Mouse (Mus musculus) hindbrain, embryonic 14.5 days (tissue): ENCODE measurements around the gene Krtap28-10. TPM values are rescaled to one million over a fixed set of nuclear protein-coding genes. Genes with fewer than 3 reads are reported as not detected.

Experiments used
- ATAC-seq: fragments of 200-750 bp; cut with Nextera tagmentation; 2 replicates; pipeline ENCODE4 v1.8.0; 2017; ENCODE audit warnings: moderate number of reproducible peaks, mild to moderate bottlenecking, moderate TSS enrichment, moderate library complexity; ENCODE audit not compliant: low FRiP score
- DNase-seq: peaks from one replicate; pipeline ENCODE4 v3.0.0-alpha.2; 2015; ENCODE audit warnings: low spot score
- H3K27ac ChIP-seq: fragments of 300-500 bp; sonication (generic); 2 replicates; pipeline ENCODE4 v1.5.1; 2014; ENCODE audit warnings: mild to moderate bottlenecking, moderate library complexity
- H3K27me3 ChIP-seq: fragments of 300-500 bp; sonication (generic); 2 replicates; pipeline ENCODE4 v1.6.1; 2014; ENCODE audit warnings: mild to moderate bottlenecking, low read length, mixed read lengths; ENCODE audit not compliant: control insufficient read depth, insufficient read depth
- H3K36me3 ChIP-seq: fragments of 300-500 bp; sonication (generic); replicated peaks from 2 replicates; pipeline ENCODE4 v1.6.1; 2014; ENCODE audit not compliant: control insufficient read depth, insufficient read depth
- H3K4me1 ChIP-seq: fragments of 300-500 bp; sonication (generic); replicated peaks from 2 replicates; pipeline ENCODE4 v1.6.1; 2014; ENCODE audit warnings: antibody characterized with exemption, low read length, mixed read lengths; ENCODE audit not compliant: control insufficient read depth, insufficient read depth
- H3K4me2 ChIP-seq: fragments of 300-500 bp; sonication (generic); replicated peaks from 2 replicates; pipeline ENCODE4 v1.6.1; 2014; ENCODE audit warnings: mild to moderate bottlenecking, moderate library complexity
- H3K4me3 ChIP-seq: fragments of 300-500 bp; sonication (generic); replicated peaks from 2 replicates; pipeline ENCODE4 v1.5.1; 2014; ENCODE audit warnings: mild to moderate bottlenecking, low read length
- H3K9ac ChIP-seq: fragments of 300-500 bp; sonication (generic); 2 replicates; pipeline ENCODE4 v1.6.1; 2014
- H3K9me3 ChIP-seq: fragments of 300-500 bp; sonication (generic); 2 replicates; pipeline ENCODE4 v1.6.1; 2016; ENCODE audit warnings: low read length; ENCODE audit not compliant: control insufficient read depth
- WGBS: fragments of 180-500 bp; shearing (Covaris S2); extraction: QIAGEN DNeasy Blood & Tissue Kit; methylation state at CpG from one replicate; pipeline ENCODE4 v1.1.7; 2014; 5-methylcytosine and 5-hydroxymethylcytosine counted together
- polyA plus RNA-seq: library from polyadenylated mRNA; unstranded; fragments of >200 nt; fragmentation: Nextera tagmentation; extraction: Ambion mirVana; gene quantifications from 2 replicates; pipeline ENCODE4 v1.2.1, GENCODE M21; 2014

Gene Krtap28-10
- polyA plus RNA-seq, 1 experiment from 2014 or later: not detected

DNA sequence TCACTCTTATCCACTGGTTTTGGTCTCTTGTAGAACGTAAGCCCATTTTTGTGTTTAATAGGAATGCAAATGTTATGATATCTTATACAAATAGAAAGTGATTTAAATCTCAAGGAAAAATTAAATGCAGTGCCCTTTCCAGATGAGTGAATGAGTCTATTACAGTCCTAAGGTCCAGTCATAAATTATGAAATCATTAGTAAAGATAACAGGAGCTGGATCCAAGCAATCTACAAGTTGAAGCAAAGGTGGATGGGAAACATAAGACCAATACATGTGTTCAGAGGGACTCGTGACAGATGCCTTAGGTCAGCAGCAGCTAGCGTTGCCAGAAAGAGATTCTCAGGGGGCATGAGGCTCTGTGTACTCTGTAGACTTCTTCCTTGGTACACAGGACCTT is 50.7 kb downstream of the Krtap28-10 start:
- no peaks in the 10 kb centered on the region for H3K4me1 ChIP-seq
- no peak overlapping the region for H3K27ac ChIP-seq
- H3K27me3 ChIP-seq: no peaks in the 10 kb centered on the region
- ATAC-seq (no peak), DNase-seq (no peak)
- WGBS: 77% methylated on average over 3 of the region's 3 CpGs
- no peak overlapping the region for H3K4me2 ChIP-seq
- H3K4me3 ChIP-seq: no peak overlapping the region
- no peak overlapping the region for H3K9ac ChIP-seq
- no peaks in the 10 kb centered on the region for H3K9me3 ChIP-seq
- no peaks in the 10 kb centered on the region for H3K36me3 ChIP-seq

Other genes with a start within 250 kb of the Krtap28-10 start
- gene Agfg1, start 203.0 kb downstream of the Krtap28-10 start, polyA plus RNA-seq: 42.9 and 46.4 TPM in 2 replicates
- gene A030005L19Rik, start 129.2 kb downstream of the Krtap28-10 start, polyA plus RNA-seq: not detected in 2 replicates
- not detected in 2 replicates for gene A030014E15Rik, start 117.6 kb downstream of the Krtap28-10 start, polyA plus RNA-seq
- gene Gm6217, start 111.1 kb downstream of the Krtap28-10 start, polyA plus RNA-seq: not detected in 2 replicates
- not detected in 2 replicates for gene A030003K21Rik, start 99.1 kb downstream of the Krtap28-10 start, polyA plus RNA-seq
- not detected in 2 replicates for gene Gm7544, start 86.5 kb downstream of the Krtap28-10 start, polyA plus RNA-seq
- not detected in 2 replicates for gene Gm47955, start 82.2 kb downstream of the Krtap28-10 start, polyA plus RNA-seq
- not detected in 2 replicates for gene Gm47959, start 41.9 kb downstream of the Krtap28-10 start, polyA plus RNA-seq
- gene Slc19a3, start 4.0 kb downstream of the Krtap28-10 start, polyA plus RNA-seq: 0.98 and 1.5 TPM in 2 replicates
- gene Gm47969, start 2.5 kb upstream of the Krtap28-10 start, polyA plus RNA-seq: not detected in 2 replicates
- not detected in 2 replicates for gene A030005K14Rik, start 16.9 kb upstream of the Krtap28-10 start, polyA plus RNA-seq
- not detected in 2 replicates for gene Krtap28-13, start 18.4 kb upstream of the Krtap28-10 start, polyA plus RNA-seq
- gene Ccl20, start 74.3 kb upstream of the Krtap28-10 start, polyA plus RNA-seq: not detected in 2 replicates
- gene Daw1, start 117.3 kb upstream of the Krtap28-10 start, polyA plus RNA-seq: 1.2 and 2.0 TPM in 2 replicates